Mouse (Mus musculus) embryo, embryonic 9.5 days (tissue): Measurements from ENCODE around the gene Zfp386.
"Not testable (repeated sequence)": the region's sequence is repeated elsewhere in the genome, so short reads cannot be mapped to it uniquely, and the experiment has no call there.

Experiments
- DNase-seq: peaks from one replicate; pipeline ENCODE4 v3.0.0-alpha.2; 2017; ENCODE audit errors: extremely low spot score

Gene Zfp386

GRCm38 (mm10) chr12:116047440-116048377 lies at the start of gene Zfp386:
Gene Zfp386 (plus strand): TSS chr12:116047724.
- DNase-seq = peak; percentile 95

- DNase-seq = not testable (repeated sequence)
These were observed 47.7 kb upstream of the Zfp386 start for GRCm38 (mm10) chr12:115999784-116000183.

GRCm38 (mm10) chr12:116002946-116003345 lies 44.6 kb upstream of the Zfp386 start:
- not testable (repeated sequence) for DNase-seq

- DNase-seq = no peak
These were observed 36.7 kb upstream of the Zfp386 start for GRCm38 (mm10) chr12:116010812-116011211.

- DNase-seq = peak; percentile 7
These were observed 19.4 kb upstream of the Zfp386 start for GRCm38 (mm10) chr12:116028095-116028494.

- DNase-seq = no peak
These were observed 12.2 kb upstream of the Zfp386 start for GRCm38 (mm10) chr12:116035346-116035745.

GRCm38 (mm10) chr12:116044785-116045184 lies 2.7 kb upstream of the Zfp386 start:
- no peak for DNase-seq

- DNase-seq = no peak
These were observed 1.2 kb downstream of the Zfp386 start for GRCm38 (mm10) chr12:116048766-116049165.

GRCm38 (mm10) chr12:116049236-116049635 lies 1.7 kb downstream of the Zfp386 start:
- no peak for DNase-seq

GRCm38 (mm10) chr12:116049701-116050100 lies 2.2 kb downstream of the Zfp386 start:
- DNase-seq = no peak

- no peak for DNase-seq
These were observed 6.8 kb downstream of the Zfp386 start for GRCm38 (mm10) chr12:116054342-116054741.

GRCm38 (mm10) chr12:116056112-116056511 lies 8.6 kb downstream of the Zfp386 start:
- DNase-seq = no peak

- no peak for DNase-seq
These were observed 14.2 kb downstream of the Zfp386 start for GRCm38 (mm10) chr12:116061561-116062193.

GRCm38 (mm10) chr12:116062194-116062583 lies 14.7 kb downstream of the Zfp386 start:
- no peak for DNase-seq

GRCm38 (mm10) chr12:116063020-116063419 lies 15.5 kb downstream of the Zfp386 start:
- DNase-seq = no peak

GRCm38 (mm10) chr12:116071023-116071422 lies 23.5 kb downstream of the Zfp386 start:
- DNase-seq = peak; percentile 59

- DNase-seq = peak; percentile 81
These were observed 29.7 kb downstream of the Zfp386 start, which contains the start of gene Vipr2 for GRCm38 (mm10) chr12:116077074-116077854. Gene Vipr2 (plus strand): TSS chr12:116077726.

- no peak for DNase-seq
These were observed 30.4 kb downstream of the Zfp386 start for GRCm38 (mm10) chr12:116077855-116078366.

- DNase-seq = no peak
These were observed 35.6 kb downstream of the Zfp386 start for GRCm38 (mm10) chr12:116083125-116083524.

- no peak for DNase-seq
These were observed 36.8 kb downstream of the Zfp386 start for GRCm38 (mm10) chr12:116084294-116084693.

GRCm38 (mm10) chr12:116086951-116087600 lies 39.6 kb downstream of the Zfp386 start:
- DNase-seq = no peak
